Mouse (Mus musculus): ENCODE data around the gene Traf6.

Traf6 gene

GRCm38 (mm10) chr2:101678236-101679021 lies at the start of gene Traf6:
Gene Traf6, plus strand, starts transcription at chr2:101678429.
- DNase-seq (ENCODE audit: low read depth, low spot score): peak; percentile 92

GRCm38 (mm10) chr2:101638979-101639839 lies 39.0 kb upstream of the Traf6 start:
- DNase-seq (ENCODE audit: low read depth, low spot score): no peak

- no peak for DNase-seq (ENCODE audit: low read depth, low spot score)
Measured at GRCm38 (mm10) chr2:101639840-101640350, 38.3 kb upstream of the Traf6 start.

GRCm38 (mm10) chr2:101645841-101646240 lies 32.4 kb upstream of the Traf6 start:
- DNase-seq (ENCODE audit: low read depth, low spot score): peak; percentile 19

GRCm38 (mm10) chr2:101648361-101648760 lies 29.9 kb upstream of the Traf6 start:
- no peak for DNase-seq (ENCODE audit: low read depth, low spot score)

GRCm38 (mm10) chr2:101649114-101649671 lies 29.0 kb upstream of the Traf6 start, which contains the start of the genes Rag1 and B230118H07Rik:
Gene Rag1, minus strand, starts transcription at chr2:101649501.
Gene B230118H07Rik, minus strand, starts transcription at chr2:101649532.
- DNase-seq (ENCODE audit: low read depth, low spot score): peak; percentile 26

- DNase-seq (ENCODE audit: low read depth, low spot score): peak; percentile 59
Measured at GRCm38 (mm10) chr2:101650446-101650845, 27.8 kb upstream of the Traf6 start.

GRCm38 (mm10) chr2:101652204-101652920 lies 25.9 kb upstream of the Traf6 start:
- DNase-seq (ENCODE audit: low read depth, low spot score): no peak

GRCm38 (mm10) chr2:101652921-101653597 lies 25.2 kb upstream of the Traf6 start:
- peak; percentile 79 for DNase-seq (ENCODE audit: low read depth, low spot score)

GRCm38 (mm10) chr2:101660536-101660935 lies 17.7 kb upstream of the Traf6 start:
- DNase-seq (ENCODE audit: low read depth, low spot score): no peak

GRCm38 (mm10) chr2:101665058-101665702 lies 13.0 kb upstream of the Traf6 start:
- peak; percentile 87 for DNase-seq (ENCODE audit: low read depth, low spot score)

GRCm38 (mm10) chr2:101665703-101666092 lies 12.5 kb upstream of the Traf6 start:
- DNase-seq (ENCODE audit: low read depth, low spot score): no peak

- no peak for DNase-seq (ENCODE audit: low read depth, low spot score)
Measured at GRCm38 (mm10) chr2:101668751-101669150, 9.5 kb upstream of the Traf6 start.

- DNase-seq (ENCODE audit: low read depth, low spot score): no peak
Measured at GRCm38 (mm10) chr2:101673547-101673946, 4.7 kb upstream of the Traf6 start.

- DNase-seq (ENCODE audit: low read depth, low spot score): peak; percentile 47
Measured at GRCm38 (mm10) chr2:101679164-101679784, 1.0 kb downstream of the Traf6 start.

GRCm38 (mm10) chr2:101684421-101684820 lies 6.2 kb downstream of the Traf6 start:
- DNase-seq (ENCODE audit: low read depth, low spot score): no peak

- no peak for DNase-seq (ENCODE audit: low read depth, low spot score)
Measured at GRCm38 (mm10) chr2:101688011-101688410, 9.8 kb downstream of the Traf6 start.

GRCm38 (mm10) chr2:101690252-101690827 lies 12.1 kb downstream of the Traf6 start:
- no peak for DNase-seq (ENCODE audit: low read depth, low spot score)

- DNase-seq (ENCODE audit: low read depth, low spot score): no peak
Measured at GRCm38 (mm10) chr2:101693043-101693442, 14.8 kb downstream of the Traf6 start.
